Mouse (Mus musculus): ENCODE measurements around the gene Spsb4.
A peak's percentile ranks its signal among the peaks of the same experiment; 100 is the strongest.

Spsb4 gene

DNA sequence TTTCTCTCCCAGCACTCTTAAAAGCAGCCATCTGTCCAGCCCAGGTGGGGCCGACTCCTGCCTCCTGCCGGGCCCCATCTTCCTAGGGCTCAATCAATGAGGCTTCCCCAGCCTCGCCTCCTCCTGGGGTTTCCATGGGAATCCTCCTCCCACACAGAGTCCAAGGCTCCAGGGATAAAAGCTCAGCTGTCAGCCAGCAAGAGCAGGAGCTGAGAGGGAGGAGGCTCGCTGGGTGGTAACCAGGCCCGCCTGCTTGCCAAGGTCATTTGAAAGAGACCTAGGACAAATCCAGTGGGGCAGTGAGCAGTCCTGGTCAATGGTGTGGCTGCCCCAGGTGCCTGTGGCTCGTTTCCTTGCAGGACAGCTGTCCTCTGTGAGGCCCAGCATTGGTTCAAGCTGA lies 5.5 kb downstream of the Spsb4 start:
- Histone ChIP-seq H3K4me1 (replicated peaks; ENCODE audit: low read depth, low read length) (peaks cover 80% of the 10 kb centered on the region), H3K4me3 (replicated peaks; ENCODE audit: low read length) (peak overlapping the region; percentile 41; the same call in 1 of the 2 replicates), H3K9me3 (ENCODE audit: low read length) (peaks cover 5% of the 10 kb centered on the region), H3K36me3 (ENCODE audit: insufficient read depth, low read length) (no peaks in the 10 kb centered on the region), H3K27me3 (ENCODE audit: insufficient read depth, low read length) (peaks cover 38% of the 10 kb centered on the region)
- TF ChIP-seq POU5F1 (IDR thresholded peaks at IDR 0.05; ENCODE audit: borderline replicate concordance, low read length) (no peak), NANOG (IDR thresholded peaks at IDR 0.05; ENCODE audit: borderline replicate concordance, low read length) (no peak), CTCF (conservative IDR thresholded peaks at IDR 0.05; ENCODE audit: low read length) (no peak)

DNA sequence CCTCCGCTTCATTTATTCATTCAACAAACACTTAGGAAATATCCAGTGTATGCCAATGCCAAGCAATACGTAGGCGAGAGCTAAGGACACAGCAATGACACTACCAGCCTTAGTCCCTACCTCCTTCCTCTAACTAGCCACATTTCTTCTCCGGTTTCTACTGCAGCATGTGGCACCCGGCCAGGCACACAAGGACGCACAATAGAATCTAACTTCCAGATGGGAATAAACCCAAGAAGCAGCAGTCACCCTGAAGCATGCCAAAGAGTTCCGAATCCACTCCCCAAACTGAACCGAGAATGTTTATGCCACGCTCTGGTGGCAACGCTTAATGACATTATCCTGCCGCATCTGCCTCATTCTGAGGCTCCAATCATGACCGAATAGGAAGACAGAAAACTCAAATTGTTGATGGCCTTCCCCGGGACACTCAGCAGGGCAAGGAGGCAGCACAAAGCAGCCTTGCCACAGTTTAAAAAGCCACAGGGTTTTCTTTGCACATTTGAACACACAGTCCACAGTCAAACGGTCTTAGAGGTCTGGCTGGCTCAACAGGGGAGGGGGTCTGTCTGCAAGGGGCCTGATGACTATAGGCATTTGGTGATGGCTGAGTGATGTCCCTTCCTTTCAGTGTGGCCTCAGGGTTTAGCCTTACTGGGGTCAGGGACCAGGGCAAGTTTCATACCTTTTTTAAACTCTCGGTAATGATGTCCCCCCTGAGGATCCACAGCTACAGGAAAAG lies 7.0 kb downstream of the Spsb4 start:
- TF ChIP-seq NANOG (IDR thresholded peaks at IDR 0.05; ENCODE audit: borderline replicate concordance, low read length) (no peak), POU5F1 (IDR thresholded peaks at IDR 0.05; ENCODE audit: borderline replicate concordance, low read length) (no peak)
- Histone ChIP-seq H3K4me3 (replicated peaks; ENCODE audit: low read length) (no peak overlapping the region), H3K27me3 (ENCODE audit: insufficient read depth, low read length) (peaks cover 22% of the 10 kb centered on the region), H3K36me3 (ENCODE audit: insufficient read depth, low read length) (no peaks in the 10 kb centered on the region), H3K9me3 (ENCODE audit: low read length) (peaks cover 5% of the 10 kb centered on the region), H3K4me1 (replicated peaks; ENCODE audit: low read depth, low read length) (peaks cover 76% of the 10 kb centered on the region)

DNA sequence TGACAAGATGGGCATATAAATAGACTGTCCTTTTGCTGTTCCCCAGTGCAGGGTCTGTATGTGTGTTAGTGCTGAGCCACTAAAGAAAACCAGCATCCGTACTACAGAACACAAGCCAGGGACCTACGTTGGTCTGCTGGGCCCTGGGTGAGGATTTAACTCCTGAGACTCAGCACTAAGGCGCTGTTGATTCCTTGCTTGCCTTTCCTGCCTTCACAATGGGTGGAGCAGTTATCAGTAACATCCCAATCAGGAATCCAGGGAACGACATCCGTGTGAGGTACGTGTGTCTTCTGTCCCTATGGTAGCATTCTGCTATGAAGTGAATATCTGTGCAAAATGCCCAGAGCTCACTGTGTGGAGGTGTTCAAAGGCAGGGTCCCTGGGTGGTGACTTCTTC lies 8.2 kb downstream of the Spsb4 start:
- H3K4me1 ChIP-seq (replicated peaks; ENCODE audit: low read depth, low read length): peaks cover 64% of the 10 kb centered on the region
- H3K4me3 ChIP-seq (replicated peaks; ENCODE audit: low read length): no peak overlapping the region
- no peak for TF ChIP-seq POU5F1 (IDR thresholded peaks at IDR 0.05; ENCODE audit: borderline replicate concordance, low read length)
- no peak for TF ChIP-seq NANOG (IDR thresholded peaks at IDR 0.05; ENCODE audit: borderline replicate concordance, low read length)
- TF ChIP-seq CTCF (conservative IDR thresholded peaks at IDR 0.05; ENCODE audit: low read length): no peak
- no peaks in the 10 kb centered on the region for H3K9me3 ChIP-seq (ENCODE audit: low read length)
- H3K36me3 ChIP-seq (ENCODE audit: insufficient read depth, low read length): no peaks in the 10 kb centered on the region
- H3K27me3 ChIP-seq (ENCODE audit: insufficient read depth, low read length): peaks cover 12% of the 10 kb centered on the region; the same call in 1 of the 2 replicates

DNA sequence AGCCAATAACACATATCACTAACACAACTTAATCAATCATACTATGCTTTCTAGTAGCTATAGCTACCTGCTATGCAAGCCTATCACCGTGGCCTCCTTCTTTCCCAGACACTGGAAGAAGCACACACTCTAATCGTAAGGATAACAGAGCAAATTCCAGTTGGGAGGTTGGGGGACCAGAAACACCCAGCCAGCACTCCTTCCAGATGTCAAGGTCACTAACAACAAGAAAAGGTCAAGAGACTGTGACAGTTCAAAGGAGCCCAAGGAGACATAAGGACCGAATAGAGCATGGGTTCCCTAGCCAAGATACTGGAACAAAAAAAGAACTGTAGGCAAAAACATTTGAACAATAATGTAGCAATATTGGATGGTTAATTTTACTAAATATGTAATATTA lies 13.9 kb downstream of the Spsb4 start:
- H3K4me1 ChIP-seq (replicated peaks; ENCODE audit: low read depth, low read length): peaks cover 37% of the 10 kb centered on the region
- H3K9me3 ChIP-seq (ENCODE audit: low read length): no peaks in the 10 kb centered on the region
- TF ChIP-seq NANOG (IDR thresholded peaks at IDR 0.05; ENCODE audit: borderline replicate concordance, low read length) (no peak), CTCF (conservative IDR thresholded peaks at IDR 0.05; ENCODE audit: low read length) (no peak), POU5F1 (IDR thresholded peaks at IDR 0.05; ENCODE audit: borderline replicate concordance, low read length) (no peak)
- H3K4me3 ChIP-seq (replicated peaks; ENCODE audit: low read length): no peak overlapping the region
- no peaks in the 10 kb centered on the region for H3K36me3 ChIP-seq (ENCODE audit: insufficient read depth, low read length)
- no peaks in the 10 kb centered on the region; the same call in 1 of the 2 replicates for H3K27me3 ChIP-seq (ENCODE audit: insufficient read depth, low read length)

DNA sequence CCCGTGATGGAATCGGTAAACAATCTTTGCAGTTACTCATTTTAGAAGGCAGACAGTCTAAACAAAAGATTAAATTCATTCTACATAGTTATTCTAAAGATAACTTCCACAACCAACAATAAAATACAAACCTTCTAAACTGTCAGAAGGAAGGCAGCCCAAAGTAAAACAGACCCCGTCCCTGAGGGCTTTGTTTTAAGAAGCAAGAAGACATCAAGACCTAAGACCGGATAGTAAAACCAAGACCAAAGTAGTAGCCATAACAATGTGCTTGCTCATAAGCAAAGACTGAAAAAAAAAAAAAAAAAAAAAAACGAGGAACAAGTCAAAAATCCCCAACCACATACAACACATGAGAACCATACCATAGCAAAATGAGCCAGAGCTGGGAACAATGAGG lies 15.5 kb downstream of the Spsb4 start:
- Histone ChIP-seq H3K27me3 (ENCODE audit: insufficient read depth, low read length) (no peaks in the 10 kb centered on the region), H3K9me3 (ENCODE audit: low read length) (no peaks in the 10 kb centered on the region), H3K4me1 (replicated peaks; ENCODE audit: low read depth, low read length) (peaks cover 37% of the 10 kb centered on the region), H3K4me3 (replicated peaks; ENCODE audit: low read length) (no peak overlapping the region), H3K36me3 (ENCODE audit: insufficient read depth, low read length) (no peaks in the 10 kb centered on the region)
- TF ChIP-seq NANOG (IDR thresholded peaks at IDR 0.05; ENCODE audit: borderline replicate concordance, low read length): no peak

DNA sequence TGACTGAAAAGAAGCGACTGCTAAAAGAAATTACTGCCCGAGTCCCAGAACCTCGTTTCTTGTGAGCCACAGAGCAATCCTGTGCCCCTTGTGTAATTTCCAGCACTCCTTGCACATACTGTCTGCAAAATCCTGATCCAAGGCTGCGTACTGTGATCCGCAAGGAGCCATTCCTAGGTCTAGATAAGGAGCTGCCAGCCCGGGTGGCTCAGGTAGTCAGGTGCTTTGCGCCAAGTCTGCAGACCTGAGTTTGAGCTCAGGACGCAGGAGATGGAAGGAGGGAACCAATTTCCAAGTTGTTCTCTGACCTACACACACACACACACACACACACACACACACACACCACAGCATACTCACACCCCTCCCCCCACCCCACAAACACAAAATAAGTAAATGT lies 16.0 kb downstream of the Spsb4 start:
- no peaks in the 10 kb centered on the region for H3K27me3 ChIP-seq (ENCODE audit: insufficient read depth, low read length)
- no peaks in the 10 kb centered on the region for H3K9me3 ChIP-seq (ENCODE audit: low read length)
- TF ChIP-seq NANOG (IDR thresholded peaks at IDR 0.05; ENCODE audit: borderline replicate concordance, low read length): no peak
- no peak for TF ChIP-seq CTCF (conservative IDR thresholded peaks at IDR 0.05; ENCODE audit: low read length)
- no peak for TF ChIP-seq POU5F1 (IDR thresholded peaks at IDR 0.05; ENCODE audit: borderline replicate concordance, low read length)
- H3K4me1 ChIP-seq (replicated peaks; ENCODE audit: low read depth, low read length): peaks cover 33% of the 10 kb centered on the region
- no peaks in the 10 kb centered on the region for H3K36me3 ChIP-seq (ENCODE audit: insufficient read depth, low read length)
- H3K4me3 ChIP-seq (replicated peaks; ENCODE audit: low read length): no peak overlapping the region

DNA sequence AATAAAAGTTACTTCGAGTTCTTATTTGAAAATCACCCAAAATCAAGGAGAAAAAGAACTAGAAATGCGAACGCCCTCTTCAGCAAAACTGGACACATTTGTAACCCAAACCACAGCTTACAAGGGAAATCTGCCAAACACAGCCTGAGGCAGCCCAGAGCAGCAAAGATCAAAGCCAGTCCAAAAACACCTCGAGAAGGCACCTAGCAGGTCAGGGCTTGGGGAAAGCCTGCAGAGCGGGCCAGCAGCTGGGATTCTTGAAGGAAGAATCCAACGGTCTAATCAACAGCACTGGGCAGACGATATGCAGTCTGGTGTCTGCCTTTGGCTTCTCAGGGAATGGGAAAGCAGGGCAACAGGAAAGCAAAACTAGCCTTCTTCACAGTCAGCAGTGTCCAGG lies 16.6 kb downstream of the Spsb4 start:
- TF ChIP-seq POU5F1 (IDR thresholded peaks at IDR 0.05; ENCODE audit: borderline replicate concordance, low read length) (no peak), NANOG (IDR thresholded peaks at IDR 0.05; ENCODE audit: borderline replicate concordance, low read length) (no peak), CTCF (conservative IDR thresholded peaks at IDR 0.05; ENCODE audit: low read length) (no peak)
- Histone ChIP-seq H3K9me3 (ENCODE audit: low read length) (no peaks in the 10 kb centered on the region), H3K36me3 (ENCODE audit: insufficient read depth, low read length) (no peaks in the 10 kb centered on the region), H3K4me1 (replicated peaks; ENCODE audit: low read depth, low read length) (peaks cover 27% of the 10 kb centered on the region), H3K27me3 (ENCODE audit: insufficient read depth, low read length) (peaks cover 5% of the 10 kb centered on the region; the same call in 1 of the 2 replicates), H3K4me3 (replicated peaks; ENCODE audit: low read length) (no peak overlapping the region)

DNA sequence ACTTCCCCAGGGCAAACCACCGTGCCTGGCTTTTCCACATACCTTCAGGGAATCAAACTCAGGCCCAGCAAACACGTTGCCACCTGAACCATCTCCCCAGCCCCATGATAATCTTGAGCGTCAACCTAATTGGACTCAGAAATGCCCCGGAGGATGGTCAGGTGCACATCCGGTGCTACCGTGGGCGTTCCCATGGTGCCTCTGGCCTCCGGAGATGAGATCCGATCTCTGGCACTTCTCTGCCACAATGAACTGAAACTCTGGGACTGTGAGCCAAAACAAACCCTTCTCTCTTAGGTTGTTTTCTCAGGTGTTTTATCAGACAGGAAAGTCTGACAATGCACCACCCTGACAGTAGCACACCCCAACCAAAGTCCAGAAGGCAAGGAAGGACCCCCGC lies 17.2 kb downstream of the Spsb4 start:
- TF ChIP-seq POU5F1 (IDR thresholded peaks at IDR 0.05; ENCODE audit: borderline replicate concordance, low read length) (no peak), NANOG (IDR thresholded peaks at IDR 0.05; ENCODE audit: borderline replicate concordance, low read length) (no peak), CTCF (conservative IDR thresholded peaks at IDR 0.05; ENCODE audit: low read length) (no peak)
- no peaks in the 10 kb centered on the region for H3K36me3 ChIP-seq (ENCODE audit: insufficient read depth, low read length)
- H3K4me1 ChIP-seq (replicated peaks; ENCODE audit: low read depth, low read length): peaks cover 27% of the 10 kb centered on the region

DNA sequence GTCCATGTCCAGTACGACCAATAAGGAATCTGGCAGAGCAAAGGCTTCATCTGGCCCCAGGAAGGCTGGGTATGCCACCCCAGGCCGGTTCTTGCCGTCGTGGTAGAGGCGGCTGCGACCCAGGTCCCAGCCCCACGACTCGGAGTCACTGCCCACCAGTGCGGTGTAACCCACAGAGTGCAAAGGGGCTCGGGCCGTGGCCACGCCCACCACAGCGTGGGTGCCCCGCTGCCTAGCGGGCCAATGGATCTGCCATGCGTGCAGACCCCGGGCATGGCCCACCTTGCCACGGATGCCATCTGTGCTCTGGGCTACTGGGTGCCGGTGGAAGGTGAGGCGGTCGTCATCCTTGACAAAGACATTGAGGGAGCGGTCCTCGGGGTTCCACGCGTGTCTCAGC lies 22.9 kb downstream of the Spsb4 start:
- Histone ChIP-seq H3K9me3 (ENCODE audit: low read length) (no peaks in the 10 kb centered on the region), H3K4me3 (replicated peaks; ENCODE audit: low read length) (peak overlapping the region; percentile 72), H3K27me3 (ENCODE audit: insufficient read depth, low read length) (peaks cover 32% of the 10 kb centered on the region), H3K4me1 (replicated peaks; ENCODE audit: low read depth, low read length) (peaks cover 23% of the 10 kb centered on the region), H3K36me3 (ENCODE audit: insufficient read depth, low read length) (no peaks in the 10 kb centered on the region)
- no peak for TF ChIP-seq POU5F1 (IDR thresholded peaks at IDR 0.05; ENCODE audit: borderline replicate concordance, low read length)

More for the DNA sequence above, 17.2 kb downstream of the Spsb4 start:
- H3K9me3 ChIP-seq (ENCODE audit: low read length): no peaks in the 10 kb centered on the region
- no peak overlapping the region for H3K4me3 ChIP-seq (replicated peaks; ENCODE audit: low read length)
- peaks cover 10% of the 10 kb centered on the region for H3K27me3 ChIP-seq (ENCODE audit: insufficient read depth, low read length)

All from E14TG2a.4 (cell line).